Mouse (Mus musculus) retina, postnatal 7 days (tissue): Measurements from ENCODE around the gene Nudcd3.
"Not testable (repeated sequence)": the region's sequence is repeated elsewhere in the genome, so short reads cannot be mapped to it uniquely, and the experiment has no call there.

Experiments used
- DNase-seq: peaks from one replicate; pipeline ENCODE4 v3.0.0-alpha.2; 2012; ENCODE audit warnings: low read depth, low spot score

Nudcd3 gene

DNA sequence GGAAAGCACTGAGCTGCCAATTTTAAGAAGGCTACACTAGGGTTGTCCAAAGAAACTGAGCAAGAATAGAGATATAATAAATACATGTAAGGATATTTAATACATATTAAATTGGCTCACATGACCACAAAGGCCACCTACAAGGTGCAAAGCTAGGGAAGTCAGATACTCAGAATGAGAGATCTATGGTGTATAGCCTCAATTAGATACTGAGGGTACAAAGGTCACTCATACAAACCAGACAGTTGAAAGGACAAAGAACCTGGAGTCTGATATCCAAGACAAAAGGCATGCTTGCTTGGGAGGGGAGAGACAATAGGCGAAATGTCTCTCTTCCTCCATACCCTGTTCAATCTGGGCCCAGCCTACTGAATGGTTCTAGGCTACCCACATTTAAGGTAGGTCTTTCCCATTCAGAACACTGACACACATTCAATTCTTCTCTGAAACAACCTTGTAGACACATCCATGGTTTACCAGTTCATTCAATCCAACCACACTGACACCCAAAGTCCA is 76.6 kb downstream of the Nudcd3 start:
- no peak for DNase-seq

DNA sequence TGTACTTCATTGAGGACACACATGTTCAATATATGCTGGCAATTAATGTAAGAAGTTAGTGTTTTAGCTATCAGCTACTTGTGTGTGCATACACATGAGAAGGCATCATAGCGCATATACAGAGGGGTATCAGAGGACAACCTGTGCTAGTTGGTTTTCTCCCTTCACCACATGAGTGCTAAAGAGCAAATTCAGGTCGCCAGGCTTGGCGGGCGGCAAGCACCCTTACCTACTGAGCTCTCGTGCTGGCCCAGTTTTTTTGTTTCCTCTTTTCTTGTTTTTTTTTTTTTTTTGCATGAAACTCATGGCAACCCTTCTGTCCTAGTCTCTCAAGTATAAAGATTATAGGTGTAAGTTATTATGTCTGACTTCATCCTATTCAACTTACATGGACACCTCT is 77.6 kb downstream of the Nudcd3 start:
- no peak for DNase-seq

DNA sequence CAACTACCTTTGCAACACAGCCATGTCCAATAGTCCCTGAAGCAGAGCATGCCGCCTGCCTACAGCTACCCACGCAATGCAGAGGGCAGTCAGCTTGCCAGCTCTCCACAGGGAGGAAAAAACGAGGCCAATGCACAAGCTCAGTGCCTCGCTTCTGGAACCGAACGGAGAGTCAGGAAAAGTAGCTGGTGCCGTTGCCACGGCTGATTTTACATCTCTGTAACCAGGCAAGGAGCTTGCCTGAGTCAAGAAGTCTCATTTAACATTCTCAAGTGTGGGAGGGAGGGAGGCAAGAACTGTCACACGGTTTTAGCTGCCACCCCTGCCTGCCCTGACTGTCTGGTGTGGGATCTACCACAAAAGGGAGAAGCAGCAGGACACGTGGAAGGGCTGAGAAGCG is 79.6 kb downstream of the Nudcd3 start:
- DNase-seq: no peak

DNA sequence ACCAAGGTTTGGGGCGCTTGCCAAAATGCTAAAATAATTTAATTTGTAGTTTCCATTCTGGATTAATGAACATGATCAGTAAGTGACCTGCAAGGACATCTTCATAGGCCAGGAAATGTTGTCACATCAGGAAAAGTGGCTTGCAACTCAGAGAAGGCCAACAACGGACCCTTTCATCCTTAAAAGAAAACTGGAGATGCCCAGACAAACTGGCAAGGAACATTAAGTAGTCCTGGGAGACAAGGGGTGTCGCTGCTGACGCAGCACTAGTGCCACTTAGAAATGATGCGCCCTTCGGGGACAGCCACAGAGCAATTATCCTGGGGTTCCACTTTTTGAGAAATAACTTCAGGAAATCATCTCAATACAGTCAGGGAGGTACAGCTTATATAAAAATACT is 80.2 kb downstream of the Nudcd3 start:
- no peak for DNase-seq

DNA sequence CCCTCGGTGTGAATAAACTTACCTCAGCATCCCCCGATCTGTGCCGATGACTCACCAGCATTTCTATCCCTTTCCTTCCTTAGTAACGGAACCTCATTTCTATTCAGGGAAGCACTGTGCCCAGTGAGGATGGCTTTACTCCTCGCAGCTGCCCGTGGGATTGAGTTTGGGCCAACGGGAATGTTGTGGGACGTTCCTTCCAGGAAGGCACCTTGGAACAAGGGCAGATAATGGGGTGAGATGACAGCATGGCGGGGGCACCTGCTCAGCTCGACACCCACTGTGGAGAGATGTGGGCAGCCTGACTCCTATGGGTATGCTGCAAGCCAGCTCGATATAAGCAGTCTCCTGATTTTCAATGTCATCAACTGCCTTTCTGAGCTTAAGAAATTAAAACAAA is 80.9 kb downstream of the Nudcd3 start:
- DNase-seq: no peak

DNA sequence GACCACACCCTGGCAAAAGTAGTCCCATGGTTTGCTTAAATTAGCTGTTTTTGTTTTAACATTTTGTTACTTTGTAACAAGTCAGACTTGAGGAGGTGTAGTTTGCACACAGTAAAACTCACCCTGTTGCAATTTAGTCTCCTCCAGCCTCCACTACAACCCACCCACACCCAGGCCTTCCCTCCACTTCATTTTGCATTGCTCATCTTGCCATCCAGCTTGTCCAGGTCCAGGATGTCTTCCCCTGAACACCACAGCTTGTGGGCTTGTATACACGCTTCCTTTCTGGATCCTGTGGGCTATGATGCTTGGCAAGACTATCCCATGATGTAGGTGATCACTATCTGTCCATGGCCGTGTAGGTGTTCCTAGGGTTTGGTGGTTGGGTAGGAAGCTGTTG is 82.3 kb downstream of the Nudcd3 start:
- DNase-seq: no peak

DNA sequence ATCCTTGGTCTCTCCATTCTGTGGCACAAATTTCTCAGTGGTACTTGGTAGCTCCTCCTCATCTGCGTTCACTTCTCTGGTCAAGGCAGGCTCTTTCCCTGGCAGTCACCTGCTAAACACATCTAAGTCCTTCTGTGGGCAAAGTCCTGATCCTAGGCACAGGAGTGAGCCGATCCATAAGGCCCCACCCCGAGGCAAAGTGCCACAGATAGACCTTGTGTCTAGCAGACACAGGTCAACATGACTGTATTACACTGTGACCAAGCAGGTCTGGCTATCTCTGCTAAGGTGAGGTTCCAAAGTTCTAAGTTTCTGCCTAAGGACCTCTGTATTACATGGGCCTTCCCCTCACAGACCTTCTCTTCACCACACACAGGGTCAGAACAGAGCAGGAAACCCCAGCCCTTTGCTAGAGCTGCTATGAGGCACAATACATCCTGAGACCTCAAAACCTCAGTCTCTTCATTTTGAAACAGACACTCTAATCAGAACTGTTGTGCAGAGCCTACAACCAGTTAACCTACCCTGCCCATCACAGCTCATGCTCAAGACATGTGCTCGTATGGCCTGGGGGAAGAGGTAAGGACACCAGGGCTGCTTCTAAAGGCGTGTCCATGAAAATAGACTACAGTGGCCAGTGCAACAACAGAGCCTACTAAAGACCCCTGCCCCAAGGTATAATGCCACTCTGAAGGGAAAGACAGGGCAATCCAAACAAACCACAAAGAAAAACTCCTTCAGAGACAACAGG is 88.3 kb downstream of the Nudcd3 start:
- no peak for DNase-seq

DNA sequence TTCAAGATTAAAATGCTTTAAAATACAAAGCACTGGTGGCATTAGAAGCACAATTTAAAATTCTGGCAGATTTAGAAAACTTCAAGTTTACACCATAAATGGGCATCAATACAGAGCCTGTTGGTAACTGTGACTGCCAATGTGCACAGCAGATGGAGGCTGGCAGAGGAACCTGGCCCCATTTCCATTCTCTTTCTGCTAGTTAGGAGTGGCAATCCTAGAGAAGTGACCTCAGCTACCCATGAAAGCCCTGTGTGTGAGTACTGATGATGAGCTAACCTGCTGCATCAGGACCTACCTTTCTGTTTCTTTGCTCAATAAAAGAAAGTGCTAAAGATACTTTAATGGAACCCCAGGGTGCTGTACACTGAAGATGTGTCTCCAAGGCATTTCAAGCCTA is 90.2 kb downstream of the Nudcd3 start:
- no peak for DNase-seq

DNA sequence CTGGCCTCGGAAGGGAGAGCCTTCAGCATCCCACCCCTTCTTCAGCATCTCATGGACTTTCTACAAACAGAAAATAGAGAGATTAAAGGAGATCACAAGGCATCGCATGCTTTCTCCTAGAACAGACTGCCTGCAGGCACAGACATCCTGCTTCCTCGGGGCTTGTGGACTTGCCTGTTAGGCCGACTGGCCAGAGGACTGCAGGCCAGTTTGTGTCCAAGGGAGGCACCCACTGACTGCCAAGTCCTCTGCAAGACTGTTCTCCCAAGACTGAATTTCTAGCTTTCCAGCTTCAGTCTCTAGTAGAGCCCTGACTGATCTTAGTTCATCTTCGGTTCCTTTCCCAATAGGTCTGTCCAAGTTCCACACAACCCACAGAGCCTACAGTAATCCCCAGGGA is 91.9 kb downstream of the Nudcd3 start:
- DNase-seq: no peak

DNA sequence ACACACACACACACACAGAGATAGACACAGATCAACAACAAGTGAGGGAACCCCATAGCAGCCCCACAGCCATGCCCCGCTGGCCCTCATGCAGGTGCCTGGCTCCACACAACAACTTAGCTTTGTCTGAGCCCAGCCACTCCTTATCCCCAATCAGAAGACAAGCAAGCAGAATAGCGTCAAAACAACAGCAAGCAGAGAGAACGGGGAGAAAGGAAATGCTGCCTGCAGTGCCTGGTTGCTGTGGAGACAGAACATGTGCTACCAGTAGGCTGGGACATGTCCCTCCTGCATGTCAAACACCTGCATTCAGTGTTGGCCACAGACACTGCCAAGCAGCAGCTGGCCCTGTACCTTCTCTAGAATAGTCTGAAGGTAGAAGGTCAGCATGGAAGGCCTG is 92.5 kb downstream of the Nudcd3 start:
- no peak for DNase-seq

DNA sequence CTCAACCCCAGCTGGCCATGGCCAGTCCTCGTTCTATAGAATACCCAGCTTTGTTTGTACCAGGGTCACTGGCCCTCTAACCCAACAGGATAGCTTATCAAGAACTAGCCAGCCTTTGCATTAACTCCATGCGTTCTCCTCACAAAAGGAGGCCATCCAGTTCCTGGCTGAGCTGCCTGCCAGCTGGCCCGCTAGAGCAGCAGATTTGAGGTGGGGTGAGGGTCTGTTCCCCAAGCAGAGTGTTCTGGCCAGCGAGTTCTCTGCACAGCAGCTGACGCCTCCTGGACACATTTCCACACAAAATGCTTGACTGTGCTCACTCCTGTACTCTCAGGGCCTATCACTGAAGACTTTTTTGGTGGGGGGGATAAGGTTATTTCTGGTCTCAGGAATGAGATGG is 95.5 kb downstream of the Nudcd3 start:
- no peak for DNase-seq

DNA sequence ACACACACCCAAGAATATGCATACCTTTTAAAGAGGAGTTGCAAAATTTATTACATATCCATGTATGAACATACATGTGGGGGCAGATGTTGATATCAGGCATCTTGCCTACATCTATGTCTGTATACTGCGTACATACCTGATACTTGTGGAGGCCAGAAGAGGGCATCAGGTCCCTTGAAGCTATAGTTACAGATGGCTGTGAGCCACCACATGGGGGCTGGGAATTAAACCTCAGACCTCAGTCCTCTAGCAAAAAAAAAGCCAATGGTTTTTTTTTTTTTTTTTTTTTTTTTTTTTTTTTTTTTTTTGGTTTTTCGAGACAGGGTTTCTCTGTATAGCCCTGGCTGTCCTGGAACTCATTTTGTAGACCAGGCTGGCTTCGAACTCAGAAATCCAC is 103.6 kb downstream of the Nudcd3 start:
- DNase-seq: not testable (repeated sequence)

DNA sequence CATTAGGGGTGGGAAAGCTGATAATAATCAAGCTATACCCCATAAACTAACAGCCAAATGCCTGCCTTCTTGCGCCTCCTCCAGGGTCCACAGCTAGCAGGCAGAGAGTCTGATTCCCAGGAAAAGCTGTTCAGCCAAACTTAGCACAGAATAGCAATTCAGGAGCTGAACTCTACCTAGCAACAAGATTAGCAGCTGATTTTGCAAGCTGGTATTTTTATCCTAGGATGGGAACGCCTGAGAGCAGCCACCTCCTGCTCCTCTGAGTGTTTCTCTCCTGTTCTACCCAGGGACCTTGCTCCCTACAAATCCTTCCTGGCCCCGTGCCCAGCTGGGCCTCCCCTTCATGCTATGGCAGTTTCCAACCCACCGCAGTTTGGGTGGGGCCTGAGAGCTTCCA is 113.2 kb downstream of the Nudcd3 start:
- no peak for DNase-seq

DNA sequence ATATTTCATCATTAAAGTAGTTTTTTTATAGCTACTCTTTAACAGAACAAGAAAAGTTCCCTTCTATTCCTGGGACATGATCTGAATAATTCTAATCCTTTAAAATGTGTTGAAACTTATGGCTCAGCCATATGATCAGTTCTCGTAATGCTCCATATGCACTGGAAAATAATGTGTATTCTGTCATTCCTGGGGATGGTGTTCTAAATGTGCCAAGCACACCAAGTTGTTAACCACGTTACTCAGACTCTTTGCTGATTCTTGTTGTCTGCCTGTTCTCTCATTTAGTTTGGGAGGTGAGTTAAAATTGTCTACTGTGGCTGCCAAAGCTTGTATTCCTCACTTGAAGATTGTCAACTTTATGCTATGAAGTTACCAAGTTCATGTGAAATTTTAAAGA is 121.5 kb downstream of the Nudcd3 start:
- DNase-seq: no peak

DNA sequence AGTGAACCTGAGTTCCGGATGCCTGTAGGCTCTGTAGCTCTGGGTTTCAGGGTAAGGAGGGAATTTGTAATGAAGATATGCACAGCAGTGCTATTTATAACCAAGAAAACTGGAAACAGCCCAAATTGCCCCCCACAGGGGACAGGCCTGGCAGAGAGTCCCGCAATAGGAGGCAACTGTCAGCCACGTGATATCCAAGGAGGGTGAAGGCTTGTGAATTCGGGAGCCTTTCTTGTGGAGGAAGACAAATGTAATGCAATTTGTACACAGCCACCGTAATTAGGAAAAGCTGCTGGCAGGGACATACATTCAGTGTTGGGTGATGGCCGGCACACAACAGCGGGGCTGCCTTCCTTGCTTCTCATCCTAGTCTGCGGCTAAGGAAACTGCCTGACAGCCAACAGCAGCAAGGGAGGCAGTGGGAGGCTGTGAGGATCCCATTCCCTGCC is 124.6 kb downstream of the Nudcd3 start:
- no peak for DNase-seq

DNA sequence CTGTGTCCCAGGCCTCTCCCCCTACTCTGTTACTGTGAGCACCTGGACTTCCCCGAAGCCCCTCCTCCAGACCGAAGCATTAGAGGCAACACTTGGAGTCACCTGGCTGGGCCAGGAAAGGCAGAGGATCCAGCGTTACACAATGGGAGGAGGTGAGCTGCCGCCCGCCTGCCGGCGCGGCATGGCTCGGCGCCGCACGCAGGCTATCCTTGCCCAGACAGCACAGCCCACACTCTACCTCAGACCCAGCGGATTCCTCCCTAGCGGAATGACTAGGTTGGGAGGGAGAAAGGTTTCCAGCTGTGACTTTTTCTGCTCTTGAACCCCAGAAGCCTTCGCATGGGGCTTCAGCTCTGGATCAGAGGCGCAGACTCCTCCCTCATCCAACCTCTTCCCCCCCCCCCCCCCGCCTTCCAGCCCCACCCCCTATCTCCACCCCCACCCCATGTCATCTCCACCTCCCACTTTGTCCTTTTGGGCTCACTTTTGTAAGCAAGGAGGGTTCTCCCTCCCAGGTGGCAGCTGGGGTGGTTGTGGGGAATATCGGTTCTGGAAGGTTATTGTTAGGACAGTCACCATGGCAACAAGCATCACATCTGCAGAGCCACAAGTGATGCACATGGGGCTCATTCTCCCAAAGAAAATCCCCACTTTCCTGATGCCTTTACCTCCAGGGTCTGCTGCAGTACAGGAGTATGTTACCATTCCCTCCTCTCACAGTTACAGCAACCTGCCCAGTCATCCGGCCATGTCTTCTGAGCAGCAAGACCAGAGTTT is 131.8 kb downstream of the Nudcd3 start:
- no peak for DNase-seq

DNA sequence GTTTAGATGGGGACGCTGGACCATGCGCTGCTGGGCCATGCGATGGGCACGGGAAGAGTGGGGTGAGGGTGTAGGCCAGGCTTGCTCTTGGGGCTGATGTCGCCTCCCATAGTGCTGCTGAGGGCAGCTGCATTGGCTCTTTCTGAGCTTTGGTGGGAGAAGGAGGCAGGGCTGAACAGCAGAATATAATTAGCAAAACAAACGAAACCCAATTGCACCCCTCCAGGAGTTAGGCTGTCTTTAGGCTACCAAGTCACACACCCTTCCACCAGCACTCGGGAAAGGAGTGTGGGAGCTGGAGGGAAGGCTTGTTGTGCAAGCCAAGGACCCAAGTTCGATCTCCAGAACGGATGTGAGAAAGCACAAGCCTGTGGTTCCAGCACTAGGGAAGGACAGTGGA is 133.1 kb downstream of the Nudcd3 start:
- DNase-seq: no peak

DNA sequence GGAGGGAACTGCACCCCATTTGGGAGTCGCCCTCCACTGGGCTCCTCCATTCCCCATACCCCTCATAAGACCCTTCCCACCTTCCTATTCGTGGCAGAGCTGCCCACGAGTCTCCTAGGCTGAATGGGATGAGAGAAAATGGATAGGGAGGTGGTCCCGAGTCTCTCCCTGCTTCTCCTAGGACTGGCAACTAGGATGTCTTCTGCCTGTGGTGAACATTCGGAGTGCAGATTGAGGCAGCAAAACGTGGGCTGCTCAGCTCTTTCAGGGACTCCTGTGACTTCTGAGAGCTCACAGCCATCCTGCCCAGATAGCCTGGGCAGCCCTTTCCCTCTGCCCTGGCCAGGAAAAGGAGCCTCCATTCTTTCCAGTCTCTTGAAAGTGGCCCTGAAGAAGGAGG is 134.0 kb downstream of the Nudcd3 start, which contains the start of gene Camk2b:
Gene Camk2b, minus strand, starts transcription at position 187 of the 400 bp plus-strand sequence.
- no peak for DNase-seq

DNA sequence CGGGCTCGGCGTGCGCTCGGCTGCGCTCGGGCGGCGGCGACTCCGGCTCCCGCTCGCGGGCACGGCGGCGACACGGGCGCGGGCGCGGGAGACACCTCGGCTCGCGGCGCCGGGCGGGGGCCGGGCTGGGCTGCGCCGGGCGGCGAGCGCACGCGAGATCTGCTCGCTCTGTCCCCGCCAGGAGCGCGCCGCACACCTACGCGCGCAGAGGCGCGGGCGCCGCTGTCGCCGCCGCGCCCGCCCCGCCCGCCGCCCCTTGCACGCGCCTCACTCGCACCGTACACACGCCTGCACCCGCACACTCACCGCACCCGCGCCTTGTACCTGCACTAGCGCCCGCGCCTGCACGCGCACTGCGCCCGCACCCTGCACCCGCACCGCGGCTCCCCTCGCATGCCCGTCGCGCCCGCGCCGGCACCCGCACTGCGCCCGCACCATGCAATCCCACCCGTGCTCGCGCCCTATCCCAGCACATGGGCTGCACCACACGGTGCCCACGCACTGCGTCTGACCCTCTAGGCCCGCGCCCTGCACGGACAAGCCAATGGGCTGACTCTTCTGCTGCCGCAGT is 134.6 kb downstream of the Nudcd3 start:
- peak; percentile 36 for DNase-seq

DNA sequence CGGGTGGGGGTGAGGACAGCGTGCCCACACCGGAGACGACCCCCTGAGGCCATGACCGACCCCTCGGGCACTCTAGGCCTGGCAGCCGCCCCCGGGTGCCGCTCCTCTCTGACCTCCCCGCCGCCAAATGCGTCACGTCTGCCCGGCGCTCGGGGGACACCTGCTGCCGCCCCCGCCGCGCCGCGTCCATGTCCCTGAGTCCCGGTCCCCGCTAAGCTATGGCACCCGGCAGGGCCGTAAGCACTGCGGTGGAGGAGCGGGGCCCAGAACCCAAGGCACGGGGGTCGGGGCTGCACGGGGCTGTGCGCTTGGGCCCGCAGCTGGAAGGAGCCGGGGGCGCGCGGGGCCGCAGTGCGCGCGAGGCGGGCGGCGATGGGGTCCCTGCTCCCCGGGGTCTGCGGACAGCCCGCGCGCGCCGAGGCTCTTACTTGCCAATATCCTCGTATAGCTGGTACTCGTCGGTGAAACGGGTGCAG is 135.1 kb downstream of the Nudcd3 start:
- no peak for DNase-seq

DNA sequence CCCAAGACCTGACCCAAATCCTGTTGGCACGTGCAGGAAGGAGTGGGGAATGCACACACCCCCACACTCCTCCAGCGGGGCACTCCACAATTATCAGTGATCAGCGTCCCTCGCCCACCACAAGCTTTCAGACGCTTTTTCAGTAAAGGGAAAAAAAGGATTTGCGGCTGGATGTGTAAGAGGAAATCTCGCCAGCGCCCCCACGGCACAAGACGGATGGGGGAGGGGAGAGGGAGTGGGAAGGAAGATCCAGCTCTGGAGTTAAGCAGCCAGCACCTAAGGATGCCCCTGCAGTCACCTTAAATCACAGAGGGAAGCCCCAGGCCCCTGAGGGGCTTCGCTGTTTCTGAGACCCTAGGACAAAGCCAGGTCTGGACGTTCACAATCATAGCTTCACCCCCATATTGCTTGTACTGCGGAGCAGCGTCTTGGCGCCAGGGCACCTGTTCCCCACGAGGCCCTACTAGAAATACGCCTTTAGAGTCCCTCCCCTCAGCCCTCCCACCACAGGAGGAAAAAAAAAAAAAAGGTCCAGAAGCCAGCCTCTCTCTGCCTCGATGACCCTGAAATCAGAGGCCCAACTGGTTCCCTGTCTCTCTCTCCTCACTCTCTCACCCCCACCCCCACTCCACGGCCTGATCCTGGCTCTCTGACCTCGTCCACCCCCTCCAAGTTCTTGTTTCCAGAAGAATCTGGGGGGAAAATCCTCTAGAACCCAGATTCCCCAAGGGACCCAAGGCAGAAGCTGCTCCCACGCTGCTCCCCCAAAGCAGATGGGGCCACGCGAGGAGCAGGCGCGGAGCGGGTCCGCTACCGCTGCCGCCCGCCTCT is 135.8 kb downstream of the Nudcd3 start:
- DNase-seq: no peak
